Mouse (Mus musculus): ENCODE measurements around the gene Msl2.

GRCm38 (mm10) chr9:101036876-101037275 is 37.0 kb upstream of the Msl2 start:
- TF ChIP-seq POLR2A (IDR thresholded peaks at IDR 0.05; ENCODE audit: low read depth, low read length) (no peak), CTCF (IDR thresholded peaks at IDR 0.05; ENCODE audit: extremely low read depth, insufficient read depth, insufficient read length, insufficient replicate concordance) (no peak)

Data from spleen, adult 2 months (tissue).